Mouse (Mus musculus) gastrocnemius, postnatal 4 days (tissue): ENCODE data around the gene Fam120b. TPM values are rescaled to one million over a fixed set of nuclear protein-coding genes. Genes with fewer than 3 reads are reported as not detected.

ENCODE experiments used
- DNase-seq, 2 experiments: peaks; one replicate each; pipeline ENCODE4 v3.0.0; 2021 to 2022; ENCODE audit warnings: low spot score in 2 of 2, mixed read lengths in 2 of 2
- long read RNA-seq, 2 experiments: library from polyadenylated mRNA; stranded (forward); transcript quantifications; one replicate each; pipeline ENCODE4 v2.0.0; 2021
- total RNA-seq, 2 experiments: library from RNA; stranded (reverse); gene quantifications; 2 replicates each; pipeline ENCODE4 v1.2.3; 2021

The Fam120b gene
- 10 to 100 TPM; 13.6 to 16.9 TPM for total RNA-seq
- long read RNA-seq, experiment 1, full-length matches to known transcripts = 10 of 23 reads
- long read RNA-seq, experiment 1, partial matches to known transcripts = 8 of 23 reads
- long read RNA-seq, experiment 1, other reads (novel, unspliced or antisense) = 5 of 23 reads
- long read RNA-seq, experiment 2, full-length matches to known transcripts = 13 of 25 reads
- long read RNA-seq, experiment 2, partial matches to known transcripts = 8 of 25 reads
- long read RNA-seq, experiment 2, other reads (novel, unspliced or antisense) = 4 of 25 reads

GRCm38 (mm10) chr17:15395997-15396675, at the start of gene Fam120b:
Gene Fam120b (plus strand): TSS chr17:15396202.
- DNase-seq = peak; percentile 50 to 81

DNA sequence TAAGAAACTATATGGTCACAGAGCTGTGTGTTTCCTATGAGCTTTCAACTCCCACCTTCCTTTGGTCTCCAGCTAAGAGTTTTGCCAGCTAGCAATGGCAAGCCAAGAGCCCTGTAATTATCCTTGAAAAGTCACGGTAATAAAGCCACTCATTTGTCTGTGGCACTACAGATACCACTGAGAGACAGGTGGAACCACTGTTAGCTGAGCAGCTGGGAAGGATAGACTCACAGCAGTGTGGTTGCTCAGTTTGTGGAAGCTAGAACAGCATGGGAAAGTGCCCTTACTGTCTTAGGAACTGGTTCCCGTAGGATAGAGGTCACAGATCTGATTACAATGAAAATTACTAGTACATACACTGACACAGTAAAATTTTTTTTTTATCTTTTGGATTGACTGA, 45.9 kb upstream of the Fam120b start:
- no peak for DNase-seq

- DNase-seq = no peak
These were observed 43.0 kb upstream of the Fam120b start for GRCm38 (mm10) chr17:15352869-15353610.

- DNase-seq = no peak
These were observed 42.0 kb upstream of the Fam120b start for GRCm38 (mm10) chr17:15354006-15354405.

DNA sequence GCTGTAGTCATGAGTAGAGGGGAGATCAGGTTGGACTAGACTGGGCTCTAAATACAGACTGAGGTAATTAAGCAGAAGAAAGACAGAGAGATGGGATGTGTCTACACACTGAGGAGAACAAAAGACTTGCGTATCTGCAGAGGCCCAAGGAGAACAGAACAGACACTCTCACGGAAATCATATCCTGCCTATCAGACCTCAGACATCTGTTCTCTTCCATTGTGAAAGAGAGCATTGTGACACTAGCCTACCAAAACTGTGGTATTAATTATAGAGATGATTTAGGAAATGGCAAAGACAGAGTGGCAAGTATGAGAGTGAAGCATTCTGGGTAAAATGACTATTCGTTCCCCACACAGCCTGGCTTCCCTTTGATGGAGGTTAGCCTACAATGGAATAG, 40.9 kb upstream of the Fam120b start:
- no peak for DNase-seq

- no peak for DNase-seq
These were observed 39.5 kb upstream of the Fam120b start for GRCm38 (mm10) chr17:15356526-15356925.

GRCm38 (mm10) chr17:15357071-15357470, 38.9 kb upstream of the Fam120b start:
- no peak for DNase-seq

DNA sequence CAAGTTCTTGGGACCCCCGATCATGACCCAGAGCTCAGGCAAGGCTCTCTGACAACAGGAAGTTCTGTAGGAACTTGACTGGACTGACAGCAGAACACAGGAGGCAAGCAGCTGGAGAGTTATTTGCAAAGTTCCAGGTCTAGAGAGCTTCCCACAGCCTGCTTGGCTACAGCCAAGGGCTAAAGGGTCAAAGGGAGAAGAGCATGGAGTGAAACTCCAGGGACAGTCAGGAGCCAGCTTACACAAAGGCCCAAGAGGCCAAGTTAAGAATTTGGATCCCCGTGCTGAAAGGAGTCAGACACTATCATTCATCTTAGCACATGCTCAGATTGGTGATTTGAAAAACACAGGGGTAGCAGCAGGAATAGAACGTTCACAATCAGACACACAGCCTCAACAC, 32.3 kb upstream of the Fam120b start:
- DNase-seq = no peak

- peak in 1 of 2 experiments; percentile 43 for DNase-seq
These were observed 30.4 kb upstream of the Fam120b start for GRCm38 (mm10) chr17:15365650-15366049.

DNA sequence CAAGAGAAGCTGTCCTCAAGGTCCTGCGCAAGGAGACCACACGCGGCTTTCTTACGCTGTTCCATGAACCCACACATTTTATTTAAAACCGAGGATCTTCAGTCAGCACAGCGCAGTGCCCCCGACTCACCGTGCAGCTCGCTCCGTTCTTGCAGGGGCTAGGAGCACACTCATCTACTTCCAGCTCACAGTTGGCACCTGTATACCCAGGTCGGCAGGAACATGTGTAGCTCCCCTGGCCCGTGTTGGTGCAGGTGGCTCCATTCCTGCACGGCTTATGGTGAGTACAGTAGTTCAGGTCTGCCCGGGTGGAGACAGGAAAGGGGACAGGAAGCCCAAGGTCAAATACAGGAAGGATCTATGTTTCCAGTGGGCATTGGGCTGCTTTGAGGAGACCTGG, 25.6 kb upstream of the Fam120b start:
- no peak for DNase-seq

DNA sequence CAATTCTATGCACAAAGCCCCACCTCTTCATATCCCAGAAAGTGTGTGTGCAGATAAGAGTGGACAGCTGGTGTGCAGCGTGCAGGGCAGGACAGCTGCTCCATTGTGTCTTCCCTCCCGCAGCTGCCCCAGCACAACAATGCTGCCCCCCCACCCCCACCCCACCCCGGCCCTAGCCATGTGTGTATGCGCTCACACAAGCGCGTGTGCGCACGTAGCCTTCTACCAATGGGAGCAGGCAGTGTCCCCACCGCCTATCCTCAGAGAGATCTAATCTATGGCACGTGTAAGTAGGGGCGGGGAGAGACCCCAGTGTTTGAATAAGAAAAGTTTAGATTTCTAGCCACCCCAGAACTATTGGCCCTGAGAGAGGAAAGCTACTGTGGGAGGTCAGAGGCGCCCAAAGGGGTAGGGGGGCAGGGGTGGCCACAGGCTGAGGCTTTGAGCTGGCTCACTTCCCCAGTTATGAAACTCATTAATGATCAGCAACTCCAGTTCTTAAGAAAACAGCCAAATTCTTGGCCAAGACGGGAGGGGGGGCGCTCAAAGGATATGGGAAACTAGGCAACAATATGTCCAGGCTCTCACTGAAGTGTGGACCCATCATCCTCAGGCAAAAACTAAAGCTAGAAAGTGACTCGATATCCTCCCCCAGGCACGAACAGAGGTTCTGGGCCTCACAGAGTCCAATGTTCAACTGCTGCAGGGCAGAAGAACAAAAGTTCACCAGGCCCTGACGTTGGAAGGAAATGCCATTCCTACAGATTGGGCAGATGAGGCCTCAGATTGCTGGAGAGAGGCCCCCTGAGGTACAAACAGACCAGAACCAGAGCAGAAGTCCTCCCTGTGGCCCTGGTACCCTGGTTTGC, 23.8 kb upstream of the Fam120b start:
- DNase-seq = no peak

DNA sequence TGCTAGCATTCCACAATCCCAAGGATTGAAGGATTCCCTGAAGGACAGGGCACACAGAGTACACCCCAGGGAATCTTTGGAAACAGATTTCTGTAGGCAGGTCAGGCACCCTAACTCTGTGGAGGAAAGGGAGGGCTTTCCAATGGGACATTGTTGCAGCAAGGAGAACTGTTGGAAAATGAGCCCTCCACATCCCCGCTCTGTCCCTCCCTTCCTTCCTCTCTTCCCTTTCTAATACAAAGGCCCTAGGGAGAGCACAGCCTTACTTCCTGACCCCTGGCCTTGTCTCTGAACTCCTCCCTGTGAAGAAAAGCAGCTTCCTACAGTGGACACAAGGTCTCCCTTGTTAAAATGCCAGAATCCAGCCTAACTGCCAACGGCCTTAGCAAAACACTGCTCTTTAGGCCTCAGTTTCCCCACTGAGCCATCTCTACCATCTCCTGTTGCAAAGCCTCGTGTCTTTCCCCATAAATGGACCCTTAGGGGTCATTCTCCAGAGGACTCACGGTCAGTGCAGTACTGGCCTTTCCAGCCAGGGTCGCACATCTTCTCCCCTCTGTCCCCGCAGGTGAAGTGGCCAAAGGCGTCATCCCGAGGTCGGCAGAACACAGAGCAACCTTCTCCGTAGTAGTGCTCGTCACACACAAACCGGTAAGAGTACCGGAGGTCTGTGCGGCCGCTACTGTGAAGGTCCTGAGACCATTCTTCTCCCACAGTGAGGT, 22.9 kb upstream of the Fam120b start:
- DNase-seq = no peak

DNA sequence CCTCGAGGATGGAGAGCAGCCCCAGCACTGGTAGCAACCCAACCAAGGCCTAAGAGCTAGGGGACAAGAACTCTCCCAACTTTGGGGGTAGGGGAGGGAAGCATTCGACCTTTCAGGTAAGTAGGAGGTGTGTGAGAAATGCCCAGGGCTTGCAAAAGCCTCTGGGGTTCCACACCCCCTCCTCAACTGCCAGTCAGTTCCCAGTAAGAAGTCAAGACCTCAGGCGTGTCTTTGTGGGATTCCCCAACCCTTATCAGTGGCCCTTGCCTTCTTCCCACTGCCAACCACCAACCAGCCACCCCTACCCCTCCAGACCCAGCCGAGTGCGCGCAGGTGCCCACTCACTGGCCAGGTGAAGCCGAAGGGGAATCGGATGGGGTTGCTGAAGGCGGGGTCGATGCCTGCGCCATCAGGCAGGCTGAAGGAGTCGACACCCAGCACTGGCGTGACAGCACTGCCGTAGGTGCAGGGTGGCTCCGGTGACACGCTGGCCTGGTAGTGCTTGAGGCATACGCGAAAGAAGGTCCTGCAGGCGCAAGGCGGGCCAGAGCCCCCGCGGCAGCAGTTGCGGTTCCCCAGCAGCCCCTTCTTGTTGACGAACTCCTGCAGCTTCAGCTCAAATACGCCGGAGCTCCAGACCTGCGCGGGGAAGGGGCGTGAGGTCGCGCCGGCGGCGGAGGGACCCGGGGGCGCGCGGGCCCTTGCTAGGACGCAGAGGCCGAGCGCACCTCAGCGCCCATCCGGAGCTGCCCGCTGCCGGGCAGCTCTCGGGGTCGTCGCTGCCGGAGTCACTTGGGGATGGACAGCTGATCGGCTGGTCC, 21.5 kb upstream of the Fam120b start:
- DNase-seq = peak; percentile 20 to 34

DNA sequence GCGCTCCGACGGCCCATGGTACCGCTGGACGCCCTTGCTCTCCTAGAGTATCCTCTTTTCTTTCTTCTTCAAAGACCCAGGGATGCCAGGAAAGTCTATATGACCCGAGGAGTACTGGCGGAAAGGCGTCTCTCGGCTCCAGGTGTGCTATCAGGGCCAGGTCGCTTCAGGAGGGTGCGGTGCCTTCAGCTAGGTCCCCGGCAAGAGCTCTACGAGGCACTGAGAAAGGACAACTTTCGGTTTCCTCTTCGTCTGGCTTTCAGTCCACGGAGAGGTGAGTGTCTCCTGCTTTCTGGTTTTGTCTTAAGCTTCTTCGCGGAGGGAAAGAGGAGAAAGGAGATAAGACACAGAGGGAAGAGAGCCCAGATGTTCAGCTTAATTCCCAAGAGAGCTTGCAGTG, 20.8 kb upstream of the Fam120b start:
- no peak for DNase-seq

DNA sequence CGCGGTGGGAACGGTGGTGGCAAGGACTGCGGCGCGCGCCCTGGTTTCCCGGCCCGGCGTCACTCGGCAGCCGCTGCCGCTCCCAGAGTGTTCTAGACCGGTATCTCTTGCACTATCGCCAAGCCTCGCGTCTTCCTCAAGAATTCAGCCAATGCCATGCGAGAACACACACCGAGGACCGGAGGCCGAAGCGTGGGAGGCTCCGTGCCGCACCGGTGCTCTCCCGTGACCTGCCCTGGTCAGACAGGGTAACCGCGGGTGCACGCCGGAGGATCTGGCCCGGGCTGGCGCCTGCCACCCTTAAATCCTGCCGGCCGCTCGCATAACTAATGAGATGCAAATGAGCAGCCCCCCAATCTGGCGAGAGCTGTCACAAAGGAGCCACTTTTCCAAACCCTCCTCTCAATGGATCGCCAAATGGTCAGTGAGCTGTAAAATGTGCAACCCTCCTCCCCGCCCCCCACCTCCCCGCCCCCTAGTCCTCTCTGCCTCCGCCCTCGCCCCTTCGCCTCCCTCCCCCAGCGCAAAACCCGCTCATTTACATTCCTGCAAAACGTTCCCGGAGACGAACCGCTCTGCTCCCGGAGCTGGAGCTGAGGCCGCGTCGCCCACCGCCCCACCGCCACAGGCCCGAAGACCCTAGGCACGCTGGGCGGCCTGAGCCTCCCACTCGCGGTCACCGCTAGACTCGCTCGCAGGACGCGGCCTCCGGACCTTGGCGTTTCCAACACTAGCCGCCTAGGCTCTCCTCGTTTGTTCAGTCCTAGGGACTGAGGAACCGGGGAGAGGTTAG, 20.1 kb upstream of the Fam120b start:
- peak; percentile 46 to 61 for DNase-seq

GRCm38 (mm10) chr17:15376494-15377181, 19.4 kb upstream of the Fam120b start, which contains the start of gene Dll1:
Gene Dll1 (minus strand): TSS chr17:15376872.
- DNase-seq = peak in 1 of 2 experiments; percentile 33

DNA sequence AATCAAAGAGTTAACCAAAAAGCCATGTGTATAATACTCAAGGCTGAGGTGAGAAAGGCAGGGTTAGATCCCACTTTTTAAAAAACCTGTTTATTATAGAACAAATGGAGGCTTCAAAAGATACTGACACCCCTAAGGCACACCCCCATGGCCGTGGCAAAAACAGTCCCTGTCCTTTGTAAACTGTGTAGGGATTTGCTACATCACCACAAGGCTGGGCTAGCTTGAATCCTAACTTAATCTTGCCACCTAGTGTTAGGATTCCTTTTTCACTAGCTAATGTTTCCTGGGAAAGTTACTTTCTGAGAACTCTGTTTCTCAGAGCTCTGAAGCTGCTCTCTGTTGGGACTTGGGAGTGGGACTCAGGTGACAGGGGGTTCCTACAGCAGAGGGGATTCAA, 18.1 kb upstream of the Fam120b start:
- DNase-seq = no peak
